Mouse (Mus musculus): ENCODE measurements at regions not wholly inside any gene's neighbourhood (a gene's known extent, or its start where the extent isn't known, plus 50 kb on each side); places are given as distances from the start of the nearest gene placed in this dataset.

- DNase-seq (ENCODE audit: extremely low spot score, low read depth, low spot score) = no peak
Observed at GRCm38 (mm10) chrX:11898280-11898679, 261.9 kb downstream of the Bcor start.

- DNase-seq (ENCODE audit: extremely low spot score, low read depth, low spot score) = no peak
Observed at GRCm38 (mm10) chrX:11899051-11899450, 261.1 kb downstream of the Bcor start.

GRCm38 (mm10) chrX:11899914-11900313 lies 260.2 kb downstream of the Bcor start:
- no peak for DNase-seq (ENCODE audit: extremely low spot score, low read depth, low spot score)

- DNase-seq (ENCODE audit: extremely low spot score, low read depth, low spot score) = no peak
Observed at GRCm38 (mm10) chrX:11901791-11902190, 258.4 kb downstream of the Bcor start.

GRCm38 (mm10) chrX:11903116-11903700 lies 256.9 kb downstream of the Bcor start:
- no peak for DNase-seq (ENCODE audit: extremely low spot score, low read depth, low spot score)

GRCm38 (mm10) chrX:11905231-11905630 lies 254.9 kb downstream of the Bcor start:
- no peak for DNase-seq (ENCODE audit: extremely low spot score, low read depth, low spot score)

- DNase-seq (ENCODE audit: extremely low spot score, low read depth, low spot score) = no peak
Observed at GRCm38 (mm10) chrX:11907167-11907566, 253.0 kb downstream of the Bcor start.

- no peak for DNase-seq (ENCODE audit: extremely low spot score, low read depth, low spot score)
Observed at GRCm38 (mm10) chrX:11915984-11916383, 244.2 kb downstream of the Bcor start.

GRCm38 (mm10) chrX:11920231-11920630 lies 239.9 kb downstream of the Bcor start:
- DNase-seq (ENCODE audit: extremely low spot score, low read depth, low spot score) = no peak

GRCm38 (mm10) chrX:11924639-11925302 lies 235.4 kb downstream of the Bcor start:
- DNase-seq (ENCODE audit: extremely low spot score, low read depth, low spot score) = no peak

- no peak for DNase-seq (ENCODE audit: extremely low spot score, low read depth, low spot score)
Observed at GRCm38 (mm10) chrX:11926868-11927535, 233.2 kb downstream of the Bcor start.

GRCm38 (mm10) chrX:11929448-11929847 lies 230.7 kb downstream of the Bcor start:
- no peak for DNase-seq (ENCODE audit: extremely low spot score, low read depth, low spot score)

GRCm38 (mm10) chrX:11931432-11931831 lies 228.7 kb downstream of the Bcor start:
- DNase-seq (ENCODE audit: extremely low spot score, low read depth, low spot score) = peak; percentile 8

GRCm38 (mm10) chrX:11935337-11935736 lies 224.8 kb downstream of the Bcor start:
- no peak for DNase-seq (ENCODE audit: extremely low spot score, low read depth, low spot score)

GRCm38 (mm10) chrX:11940246-11940645 lies 219.9 kb downstream of the Bcor start:
- no peak for DNase-seq (ENCODE audit: extremely low spot score, low read depth, low spot score)

GRCm38 (mm10) chrX:11943367-11943766 lies 216.8 kb downstream of the Bcor start:
- no peak for DNase-seq (ENCODE audit: extremely low spot score, low read depth, low spot score)

GRCm38 (mm10) chrX:11944574-11944973 lies 215.6 kb downstream of the Bcor start:
- DNase-seq (ENCODE audit: extremely low spot score, low read depth, low spot score) = no peak

GRCm38 (mm10) chrX:11945280-11945679 lies 214.9 kb downstream of the Bcor start:
- no peak for DNase-seq (ENCODE audit: extremely low spot score, low read depth, low spot score)

- DNase-seq (ENCODE audit: extremely low spot score, low read depth, low spot score) = no peak
Observed at GRCm38 (mm10) chrX:11952193-11952592, 208.0 kb downstream of the Bcor start.

GRCm38 (mm10) chrX:11956194-11956593 lies 204.0 kb downstream of the Bcor start:
- no peak for DNase-seq (ENCODE audit: extremely low spot score, low read depth, low spot score)

- no peak for DNase-seq (ENCODE audit: extremely low spot score, low read depth, low spot score)
Observed at GRCm38 (mm10) chrX:11957011-11957410, 203.1 kb downstream of the Bcor start.

- no peak for DNase-seq (ENCODE audit: extremely low spot score, low read depth, low spot score)
Observed at GRCm38 (mm10) chrX:11959871-11960552, 200.1 kb downstream of the Bcor start.
